Mouse (Mus musculus) CH12F3 (cell line): ENCODE results near the gene Celsr1.

Source experiments
- in situ Hi-C: fragments of 300-500 bp; cut with MboI; formaldehyde crosslinking; loops from 2 replicates; pipeline ENCODE4 v1.14.3; 2020; ENCODE audit warnings: low sequenced_read_pairs

Gene Celsr1

GRCm38 (mm10) chr15:85998525-85999230 lies 34.9 kb downstream of the Celsr1 start:
- in situ Hi-C loops, result no loop called here

- in situ Hi-C loops, result no loop called here
Observed at GRCm38 (mm10) chr15:85996031-85996765, 37.4 kb downstream of the Celsr1 start.

GRCm38 (mm10) chr15:85994906-85995608 lies 38.5 kb downstream of the Celsr1 start:
- in situ Hi-C loops, result no loop called here

- in situ Hi-C loops, result no loop called here
Observed at GRCm38 (mm10) chr15:85993931-85994583, 39.5 kb downstream of the Celsr1 start.

GRCm38 (mm10) chr15:85993386-85993785 lies 40.2 kb downstream of the Celsr1 start:
- in situ Hi-C loops, result no loop called here

GRCm38 (mm10) chr15:85992125-85992495 lies 41.5 kb downstream of the Celsr1 start:
- in situ Hi-C loops, result no loop called here

- in situ Hi-C loops, result no loop called here
Observed at GRCm38 (mm10) chr15:85991453-85992124, 42.0 kb downstream of the Celsr1 start.

- in situ Hi-C loops, result no loop called here
Observed at GRCm38 (mm10) chr15:85990696-85991443, 42.7 kb downstream of the Celsr1 start.

GRCm38 (mm10) chr15:85987896-85988295 lies 45.7 kb downstream of the Celsr1 start:
- in situ Hi-C loops, result no loop called here

- in situ Hi-C loops, result no loop called here
Observed at GRCm38 (mm10) chr15:85986170-85986569, 47.4 kb downstream of the Celsr1 start.

GRCm38 (mm10) chr15:85985601-85986000 lies 48.0 kb downstream of the Celsr1 start:
- in situ Hi-C loops, result no loop called here

GRCm38 (mm10) chr15:85983131-85983530 lies 50.4 kb downstream of the Celsr1 start:
- in situ Hi-C loops, result no loop called here

- in situ Hi-C loops, result no loop called here
Observed at GRCm38 (mm10) chr15:85982416-85982775, 51.2 kb downstream of the Celsr1 start.

GRCm38 (mm10) chr15:85981768-85982415 lies 51.7 kb downstream of the Celsr1 start:
- in situ Hi-C loops, result no loop called here

GRCm38 (mm10) chr15:85977086-85977485 lies 56.5 kb downstream of the Celsr1 start:
- in situ Hi-C loops, result no loop called here

GRCm38 (mm10) chr15:85975746-85976145 lies 57.8 kb downstream of the Celsr1 start:
- in situ Hi-C loops, result no loop called here

- in situ Hi-C loops, result no loop called here
Observed at GRCm38 (mm10) chr15:85971596-85971995, 62.0 kb downstream of the Celsr1 start.

- in situ Hi-C loops, result no loop called here
Observed at GRCm38 (mm10) chr15:85970441-85970840, 63.1 kb downstream of the Celsr1 start.

- in situ Hi-C loops, result no loop called here
Observed at GRCm38 (mm10) chr15:85969707-85970153, 63.8 kb downstream of the Celsr1 start.
